Mouse (Mus musculus): ENCODE measurements around the gene Specc1l. TPM values are rescaled to one million over a fixed set of nuclear protein-coding genes. Genes with fewer than 3 reads are reported as not detected.
"Not testable (repeated sequence)": the region's sequence is repeated elsewhere in the genome, so short reads cannot be mapped to it uniquely, and the experiment has no call there.

Specc1l gene
- total RNA-seq, 1 experiment from 2014 or later, result 51.6 TPM

- ATAC-seq (replicated peaks; ENCODE audit: low read depth, poor library complexity, severe bottlenecking), result no peak
Observed at GRCm38 (mm10) chr10:75264993-75265555, 53.2 kb downstream of the Specc1l start.

GRCm38 (mm10) chr10:75273020-75273419, 61.1 kb downstream of the Specc1l start:
- ATAC-seq (replicated peaks; ENCODE audit: low read depth, poor library complexity, severe bottlenecking), result peak; percentile 81

GRCm38 (mm10) chr10:75276427-75277013, 64.6 kb downstream of the Specc1l start:
- peak; percentile 19; the same call in 1 of the 2 replicates for ATAC-seq (replicated peaks; ENCODE audit: low read depth, poor library complexity, severe bottlenecking)

GRCm38 (mm10) chr10:75277501-75277900, 65.6 kb downstream of the Specc1l start:
- peak; percentile 63; the same call in 1 of the 2 replicates for ATAC-seq (replicated peaks; ENCODE audit: low read depth, poor library complexity, severe bottlenecking)

- ATAC-seq (replicated peaks; ENCODE audit: low read depth, poor library complexity, severe bottlenecking), result peak; percentile 99
Observed at GRCm38 (mm10) chr10:75282648-75283047, 70.8 kb downstream of the Specc1l start.

- ATAC-seq (replicated peaks; ENCODE audit: low read depth, poor library complexity, severe bottlenecking), result no peak
Observed at GRCm38 (mm10) chr10:75283821-75284220, 71.9 kb downstream of the Specc1l start.

GRCm38 (mm10) chr10:75288579-75288978, 76.7 kb downstream of the Specc1l start:
- 0 out of 2 replicates have a peak, but pooled peaks have one; percentile 22 for ATAC-seq (replicated peaks; ENCODE audit: low read depth, poor library complexity, severe bottlenecking)

- ATAC-seq (replicated peaks; ENCODE audit: low read depth, poor library complexity, severe bottlenecking), result peak; percentile 71
Observed at GRCm38 (mm10) chr10:75289392-75289791, 77.5 kb downstream of the Specc1l start.

- ATAC-seq (replicated peaks; ENCODE audit: low read depth, poor library complexity, severe bottlenecking), result no peak
Observed at GRCm38 (mm10) chr10:75290650-75291049, 78.8 kb downstream of the Specc1l start.

GRCm38 (mm10) chr10:75291338-75291737, 79.5 kb downstream of the Specc1l start:
- no peak for ATAC-seq (replicated peaks; ENCODE audit: low read depth, poor library complexity, severe bottlenecking)

GRCm38 (mm10) chr10:75292206-75292605, 80.3 kb downstream of the Specc1l start:
- not testable (repeated sequence) for ATAC-seq (replicated peaks; ENCODE audit: low read depth, poor library complexity, severe bottlenecking)

GRCm38 (mm10) chr10:75293288-75293687, 81.4 kb downstream of the Specc1l start:
- ATAC-seq (replicated peaks; ENCODE audit: low read depth, poor library complexity, severe bottlenecking), result no peak

- no peak for ATAC-seq (replicated peaks; ENCODE audit: low read depth, poor library complexity, severe bottlenecking)
Observed at GRCm38 (mm10) chr10:75294362-75294761, 82.5 kb downstream of the Specc1l start.

- no peak for ATAC-seq (replicated peaks; ENCODE audit: low read depth, poor library complexity, severe bottlenecking)
Observed at GRCm38 (mm10) chr10:75294926-75295325, 83.1 kb downstream of the Specc1l start.

- no peak for ATAC-seq (replicated peaks; ENCODE audit: low read depth, poor library complexity, severe bottlenecking)
Observed at GRCm38 (mm10) chr10:75298608-75299007, 86.7 kb downstream of the Specc1l start.

GRCm38 (mm10) chr10:75299785-75300418, 88.0 kb downstream of the Specc1l start:
- ATAC-seq (replicated peaks; ENCODE audit: low read depth, poor library complexity, severe bottlenecking), result peak; percentile 46

GRCm38 (mm10) chr10:75301195-75301806, 89.4 kb downstream of the Specc1l start:
- ATAC-seq (replicated peaks; ENCODE audit: low read depth, poor library complexity, severe bottlenecking), result no peak

- ATAC-seq (replicated peaks; ENCODE audit: low read depth, poor library complexity, severe bottlenecking), result peak; percentile 82
Observed at GRCm38 (mm10) chr10:75301937-75302336, 90.1 kb downstream of the Specc1l start.

- no peak for ATAC-seq (replicated peaks; ENCODE audit: low read depth, poor library complexity, severe bottlenecking)
Observed at GRCm38 (mm10) chr10:75302536-75302935, 90.7 kb downstream of the Specc1l start.

GRCm38 (mm10) chr10:75303324-75304048, 91.6 kb downstream of the Specc1l start:
- ATAC-seq (replicated peaks; ENCODE audit: low read depth, poor library complexity, severe bottlenecking), result no peak

All from common myeloid progenitor, adult 5-6 weeks (primary cell).